Mouse (Mus musculus) MEL (cell line): Measurements from ENCODE around the gene Nkap. TPM values are rescaled to one million over a fixed set of nuclear protein-coding genes. Genes with fewer than 3 reads are reported as not detected.

ENCODE experiments used
- DNase-seq: peaks from one replicate; pipeline ENCODE4 v3.0.0; 2011; ENCODE audit warnings: low read depth, low spot score
- H3K27ac ChIP-seq: 2 replicates; pipeline ENCODE4 v1.5.1; 2012; ENCODE audit warnings: low read depth, mild to moderate bottlenecking, control low read depth, low read length, moderate library complexity; ENCODE audit not compliant: control insufficient read depth
- H3K27me3 ChIP-seq, 2 experiments: fragments of 150-350 bp in 1 of 2; sonication (generic) in 1 of 2; 2 replicates each; pipeline ENCODE4 v1.6.1; 2012; ENCODE audit warnings: low read length in 2 of 2, mild to moderate bottlenecking in 2 of 2, improper control_type of control experiment in 1 of 2, moderate library complexity in 1 of 2; ENCODE audit not compliant: insufficient read depth in 2 of 2, control insufficient read depth in 1 of 2
- H3K36me3 ChIP-seq, 2 experiments: 2 replicates each; pipeline ENCODE4 v1.6.1; 2012 to 2014; ENCODE audit warnings: low read length in 2 of 2, improper control_type of control experiment in 1 of 2, inconsistent platforms in 1 of 2, mild to moderate bottlenecking in 1 of 2; ENCODE audit not compliant: insufficient read depth in 2 of 2, control insufficient read depth in 1 of 2
- H3K4me1 ChIP-seq, 2 experiments: fragments of 150-350 bp in 1 of 2; sonication (generic) in 1 of 2; 2 replicates each; pipeline ENCODE4 v1.6.1; 2012; ENCODE audit warnings: low read length in 2 of 2, improper control_type of control experiment in 1 of 2, mild to moderate bottlenecking in 1 of 2; ENCODE audit not compliant: insufficient read depth in 2 of 2, control insufficient read depth in 1 of 2
- H3K4me3 ChIP-seq, 2 experiments: fragments of 150-350 bp in 1 of 2; sonication (generic) in 1 of 2; 2 replicates each; pipeline ENCODE4 v1.5.1; 2012; ENCODE audit warnings: low read depth in 2 of 2, low read length in 2 of 2, mild to moderate bottlenecking in 2 of 2, moderate library complexity in 2 of 2, control low read depth in 1 of 2, improper control_type of control experiment in 1 of 2; ENCODE audit not compliant: control insufficient read depth in 1 of 2, insufficient read depth in 1 of 2
- H3K79me2 ChIP-seq: 2 replicates; pipeline ENCODE4 v1.6.1; 2012; ENCODE audit warnings: mild to moderate bottlenecking, low read length, moderate library complexity; ENCODE audit not compliant: control insufficient read depth, poor library complexity, insufficient read depth
- H3K9ac ChIP-seq: 2 replicates; pipeline ENCODE4 v1.6.1; 2012; ENCODE audit warnings: low read depth, mild to moderate bottlenecking, control low read depth, low read length, moderate library complexity; ENCODE audit not compliant: control insufficient read depth, poor library complexity, severe bottlenecking
- H3K9me3 ChIP-seq: fragments of 150-350 bp; sonication (generic); replicated peaks from 2 replicates; pipeline ENCODE4 v1.6.1; 2012; ENCODE audit warnings: mild to moderate bottlenecking, low read length, improper control_type of control experiment, moderate library complexity; ENCODE audit not compliant: insufficient read depth
- CHD1 ChIP-seq: IDR thresholded peaks from 2 replicates; pipeline ENCODE4 v1.6.1; 2012; ENCODE audit warnings: low read depth, mild to moderate bottlenecking, inconsistent platforms, low read length, improper control_type of control experiment
- CTCF ChIP-seq, 3 experiments: IDR thresholded peaks in 2 of 3; conservative IDR thresholded peaks in 1 of 3; 2 replicates each; pipeline ENCODE4 v1.5.1; 2011 to 2012; ENCODE audit warnings: low read length in 3 of 3, low read depth in 2 of 3, mild to moderate bottlenecking in 2 of 3, improper control_type of control experiment in 1 of 3, inconsistent platforms in 1 of 3, mixed read lengths in 1 of 3, moderate library complexity in 1 of 3; ENCODE audit not compliant: control insufficient read depth in 1 of 3, insufficient read depth in 1 of 3, poor library complexity in 1 of 3, severe bottlenecking in 1 of 3
- ELF1 ChIP-seq: IDR thresholded peaks from 2 replicates; pipeline ENCODE4 v1.6.1; 2014; ENCODE audit warnings: low read depth, mild to moderate bottlenecking, inconsistent platforms, low read length, improper control_type of control experiment, moderate library complexity
- MXI1 ChIP-seq: IDR thresholded peaks from 2 replicates; pipeline ENCODE4 v1.6.1; 2011; ENCODE audit warnings: mild to moderate bottlenecking, low read depth, low read length, improper control_type of control experiment
- NRF1 ChIP-seq: IDR thresholded peaks from 2 replicates; pipeline ENCODE4 v1.6.1; 2014; ENCODE audit warnings: low read depth, mild to moderate bottlenecking, inconsistent platforms, low read length, improper control_type of control experiment, moderate library complexity; ENCODE audit not compliant: poor library complexity, insufficient read depth, severe bottlenecking
- RAD21 ChIP-seq: IDR thresholded peaks from 2 replicates; pipeline ENCODE4 v1.6.1; 2011; ENCODE audit warnings: mild to moderate bottlenecking, low read depth, low read length, improper control_type of control experiment
- TBP ChIP-seq: IDR thresholded peaks from 2 replicates; pipeline ENCODE4 v1.8.0; 2011; ENCODE audit warnings: low read depth, low read length, improper control_type of control experiment
- TCF12 ChIP-seq: IDR thresholded peaks from 2 replicates; pipeline ENCODE4 v1.6.1; 2014; ENCODE audit warnings: low read depth, mild to moderate bottlenecking, inconsistent platforms, low read length, improper control_type of control experiment, moderate library complexity
- USF1 ChIP-seq: IDR thresholded peaks from 2 replicates; pipeline ENCODE4 v1.6.1; 2014; ENCODE audit warnings: low read depth, mild to moderate bottlenecking, inconsistent platforms, low read length, improper control_type of control experiment, moderate library complexity
- ZMIZ1 ChIP-seq: IDR thresholded peaks from 2 replicates; pipeline ENCODE4 v1.6.1; 2012; ENCODE audit warnings: low read depth, mild to moderate bottlenecking, inconsistent platforms, low read length, improper control_type of control experiment, moderate library complexity
- ZNF384 ChIP-seq: IDR thresholded peaks from 2 replicates; pipeline ENCODE4 v1.6.1; 2012; ENCODE audit warnings: low read depth, mild to moderate bottlenecking, inconsistent platforms, low read length, improper control_type of control experiment
- polyA plus RNA-seq, 2 experiments: library from polyadenylated mRNA; stranded (reverse) in 1 of 2; unstranded in 1 of 2; fragments of >175 nt in 1 of 2; fragments of >200 nt in 1 of 2; gene quantifications; 2 replicates each; pipeline versions ENCODE4 v1.2.1 to v1.2.4; 2012; ENCODE audit warnings: low replicate concordance in 2 of 2, low read depth in 1 of 2; ENCODE audit not compliant: insufficient read length in 2 of 2, insufficient read depth in 1 of 2, missing spikeins in 1 of 2
- total RNA-seq: library from RNA; depleted of rRNA; stranded (reverse); fragments of 300-350 nt; gene quantifications from 2 replicates; pipeline ENCODE4 v1.2.3, GENCODE M21; 2012; rRNA removed

Nkap gene
- total and polyA plus RNA-seq, 3 experiments = 10.5 to 14.5 TPM; not detected in 1

- Histone ChIP-seq H3K4me3 (peak overlapping the region; percentile 92 to 100), H3K9ac (peak overlapping the region; percentile 81), H3K79me2 (peaks cover 20% of the 10 kb centered on the region), H3K27me3 (no peaks in the 10 kb centered on the region), H3K27ac (no peak overlapping the region; the same call in 1 of the 2 replicates), H3K36me3 (peaks cover 0 to 7% of the 10 kb centered on the region in 2 experiments; a peak in 3 of 4 replicates), H3K9me3 (no peaks in the 10 kb centered on the region), H3K4me1 (peaks cover 0 to 4% of the 10 kb centered on the region in 2 experiments)
- TF ChIP-seq NRF1 (no peak), MXI1 (peak; percentile 20; the same call in 1 of the 2 replicates), TCF12 (no peak), CHD1 (no peak)
- DNase-seq = peak; percentile 50
These were observed 65.3 kb downstream of the Nkap start for GRCm38 (mm10) chrX:37191744-37192379.

- no peak for TF ChIP-seq RAD21
- no peak for TF ChIP-seq ZMIZ1
- TF ChIP-seq TCF12 = no peak
- TF ChIP-seq ELF1 = no peak
- no peak for TF ChIP-seq CTCF (IDR thresholded peaks at IDR 0.05 in 2 of 3, conservative IDR thresholded peaks at IDR 0.05 in 1 of 3; ENCODE audit: control insufficient read depth in 1 of 3, insufficient read depth in 1 of 3, low read depth in 2 of 3, low read length in 3 of 3, poor library complexity in 1 of 3, severe bottlenecking in 1 of 3)
- no peak for TF ChIP-seq USF1
- TF ChIP-seq TBP = no peak
- TF ChIP-seq ZNF384 = no peak
- Histone ChIP-seq H3K36me3 (no peaks in the 10 kb centered on the region), H3K27me3 (no peaks in the 10 kb centered on the region), H3K4me3 (no peak overlapping the region), H3K79me2 (no peaks in the 10 kb centered on the region), H3K27ac (no peak overlapping the region), H3K4me1 (no peaks in the 10 kb centered on the region), H3K9ac (no peak overlapping the region), H3K9me3 (no peaks in the 10 kb centered on the region)
- DNase-seq = no peak
These were observed 72.1 kb downstream of the Nkap start for GRCm38 (mm10) chrX:37198676-37199075.

Other genes with a start within 250 kb of the Nkap start
- 9.2 and 9.5 TPM in 2 replicates for gene Nkrf, start 223.9 kb upstream of the Nkap start, total RNA-seq
- 10 to 100 TPM; 14.1 to 59.3 TPM for gene Nkrf, start 223.9 kb upstream of the Nkap start, polyA plus RNA-seq
- gene Sept6, start 135.0 kb upstream of the Nkap start, total RNA-seq = 16.5 and 23.4 TPM in 2 replicates
- 10 to 100 TPM in 1 of 2 experiments, not detected in 1; 37.8 TPM for gene Sept6, start 135.0 kb upstream of the Nkap start, polyA plus RNA-seq
- not detected in 2 replicates for gene Sowahd, start 78.0 kb upstream of the Nkap start, total RNA-seq
- not detected for gene Sowahd, start 78.0 kb upstream of the Nkap start, polyA plus RNA-seq
- gene Rpl39, start 41.4 kb upstream of the Nkap start, total RNA-seq = 1,123 and 1,279 TPM in 2 replicates
- gene Rpl39, start 41.4 kb upstream of the Nkap start, polyA plus RNA-seq = 1,000 to 10,000 TPM in 1 of 2 experiments, not detected in 1; 1,063 TPM
- gene Upf3b, start 16.5 kb upstream of the Nkap start, total RNA-seq = 13.0 and 14.0 TPM in 2 replicates
- gene Upf3b, start 16.5 kb upstream of the Nkap start, polyA plus RNA-seq = 10 to 100 TPM in 1 of 2 experiments, not detected in 1; 25.0 TPM
- not detected in 2 replicates for gene Akap14, start 42.0 kb downstream of the Nkap start, total RNA-seq
- under 1 TPM in 1 of 2 experiments, not detected in 1; 0.08 TPM for gene Akap14, start 42.0 kb downstream of the Nkap start, polyA plus RNA-seq
- 322 and 341 TPM in 2 replicates for gene Ndufa1, start 64.4 kb downstream of the Nkap start, total RNA-seq
- gene Ndufa1, start 64.4 kb downstream of the Nkap start, polyA plus RNA-seq = 100 to 1,000 TPM in 1 of 2 experiments, not detected in 1; 245 TPM
- gene Rnf113a1, start 64.5 kb downstream of the Nkap start, total RNA-seq = 6.1 and 6.7 TPM in 2 replicates
- 1 to 10 TPM in 1 of 2 experiments, not detected in 1; 8.8 TPM for gene Rnf113a1, start 64.5 kb downstream of the Nkap start, polyA plus RNA-seq
- gene Gm9, start 84.2 kb downstream of the Nkap start, total RNA-seq = not detected in 2 replicates
- gene Gm9, start 84.2 kb downstream of the Nkap start, polyA plus RNA-seq = not detected
- not detected in 2 replicates for gene Rhox1, start 95.5 kb downstream of the Nkap start, total RNA-seq
- gene Rhox1, start 95.5 kb downstream of the Nkap start, polyA plus RNA-seq = not detected
- gene Rhox2a, start 118.2 kb downstream of the Nkap start, total RNA-seq = not detected in 2 replicates
- not detected for gene Rhox2a, start 118.2 kb downstream of the Nkap start, polyA plus RNA-seq
- not detected in 2 replicates for gene Rhox3a, start 123.1 kb downstream of the Nkap start, total RNA-seq
- gene Rhox3a, start 123.1 kb downstream of the Nkap start, polyA plus RNA-seq = not detected
- gene Rhox4a, start 138.5 kb downstream of the Nkap start, total RNA-seq = not detected in 2 replicates
- not detected for gene Rhox4a, start 138.5 kb downstream of the Nkap start, polyA plus RNA-seq